Mouse (Mus musculus): ENCODE results near the gene Ctnnd2. TPM values are rescaled to one million over a fixed set of nuclear protein-coding genes. Genes with fewer than 3 reads are reported as not detected.

Gene Ctnnd2
- total RNA-seq, 2 experiments from 2014 or later: 285 to 297 TPM

GRCm38 (mm10) chr15:31068127-31068526 is 895.7 kb downstream of the Ctnnd2 start:
- intact Hi-C loops (cut with DNase I): no loop called here
- DNase-seq (ENCODE audit: extremely low spot score in 1 of 2, low spot score in 2 of 2): no peak

- no peak for DNase-seq (ENCODE audit: extremely low spot score in 1 of 2, low spot score in 2 of 2)
- intact Hi-C loops (cut with DNase I): no loop called here
These were observed 897.9 kb downstream of the Ctnnd2 start for GRCm38 (mm10) chr15:31070311-31070710.

All from left cerebral cortex, postnatal 10 days (tissue).